Mouse (Mus musculus) cerebellum, adult 2 months (tissue): Measurements from ENCODE around the gene Unc5cl.

Source experiments
- CTCF ChIP-seq: fragments of 200-500 bp; IDR thresholded peaks from 2 replicates; pipeline ENCODE4 v1.5.1; 2011; ENCODE audit warnings: low read depth, mild to moderate bottlenecking, control low read depth, low read length, moderate library complexity, borderline replicate concordance; ENCODE audit not compliant: insufficient read depth
- POLR2A ChIP-seq: fragments of 200-500 bp; IDR thresholded peaks from 2 replicates; pipeline ENCODE4 v1.6.1; 2011; ENCODE audit warnings: low read length, control low read depth, borderline replicate concordance; ENCODE audit not compliant: insufficient read depth

GRCm38 (mm10) chr17:48539326-48539725, 84.6 kb downstream of the Unc5cl start:
- TF ChIP-seq CTCF (no peak), POLR2A (no peak)
